Mouse (Mus musculus): ENCODE measurements around the gene Abhd6.

- TF ChIP-seq POLR2A (IDR thresholded peaks at IDR 0.05; ENCODE audit: low read depth, low read length) = no peak
- no peak for TF ChIP-seq CTCF (IDR thresholded peaks at IDR 0.05; ENCODE audit: extremely low read depth, insufficient read length, insufficient replicate concordance, low read depth, low read length)
Observed at GRCm38 (mm10) chr14:7999435-7999834, 3.3 kb upstream of the Abhd6 start.

Measured in small intestine, adult 2 months (tissue).